Mouse (Mus musculus): ENCODE data around the gene Setd1a. TPM values are rescaled to one million over a fixed set of nuclear protein-coding genes. Genes with fewer than 3 reads are reported as not detected.
"Not testable (repeated sequence)": the region's sequence is repeated elsewhere in the genome, so short reads cannot be mapped to it uniquely, and the experiment has no call there.

The Setd1a gene
- 21.7 and 25.5 TPM in 2 replicates for polyA plus RNA-seq (2016; fragmentation: Nextera tagmentation; extraction: Ambion mirVana)

DNA sequence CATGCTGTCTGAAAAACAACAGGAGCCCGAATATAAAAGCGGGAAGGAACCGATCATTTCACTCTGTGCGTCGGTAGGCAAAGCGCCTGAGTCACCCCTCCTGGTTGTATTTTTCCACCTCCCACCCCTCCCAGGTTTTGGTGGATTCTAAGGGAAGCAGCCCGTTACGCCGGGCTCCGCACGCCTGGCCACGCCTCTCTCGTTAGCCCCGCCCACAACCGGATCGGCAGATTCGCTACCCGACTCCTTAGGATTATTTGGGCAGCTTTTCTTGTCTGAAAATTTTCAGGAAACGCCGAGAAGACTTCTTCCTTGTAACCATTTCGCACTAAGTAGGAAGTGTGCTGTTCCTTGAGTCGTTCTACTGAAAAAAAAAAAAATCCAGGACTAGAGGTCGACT, at the start of gene Setd1a:
TSS of gene Setd1a (plus strand) at position 245 of the 400 bp plus-strand sequence.
- Histone ChIP-seq H3K27ac (peak within 1 kb of the TSS; percentile 98), H3K4me1 (peaks cover 12% of the 10 kb centered on the region), H3K4me2 (peak within 1 kb of the TSS; percentile 88), H3K36me3 (replicated peaks) (peaks cover 31% of the 10 kb centered on the region), H3K4me3 (replicated peaks) (peak within 1 kb of the TSS; percentile 97), H3K9ac (peak within 1 kb of the TSS; percentile 94), H3K9me3 (no peaks in the 10 kb centered on the region), H3K27me3 (no peaks in the 10 kb centered on the region)
- peak; percentile 73 for ATAC-seq (ENCODE audit: low FRiP score)
- under 1% methylated on average over 23 of the region's 23 CpGs for WGBS

DNA sequence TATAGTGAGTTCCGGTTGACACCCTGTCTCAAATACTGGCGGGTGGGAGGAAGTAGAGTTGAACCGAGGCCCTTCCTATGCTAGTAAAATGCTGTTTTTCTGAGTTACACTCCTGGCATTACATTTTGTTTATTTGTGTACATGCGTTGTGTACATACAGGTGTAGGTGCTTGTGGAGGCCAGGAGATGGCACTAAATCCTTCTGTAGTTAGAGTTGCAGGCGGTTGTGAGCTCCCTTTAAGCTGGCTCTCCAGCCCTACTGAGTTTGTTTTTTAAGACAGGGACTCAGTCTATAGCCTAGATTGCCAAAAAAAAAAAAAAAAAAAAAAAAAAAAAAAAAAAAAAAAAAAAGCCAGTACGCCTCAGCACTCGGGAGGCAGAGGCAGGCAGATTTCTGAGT, 48.6 kb upstream of the Setd1a start:
- H3K9ac ChIP-seq = no peak overlapping the region
- no peak for ATAC-seq (ENCODE audit: low FRiP score)
- H3K4me3 ChIP-seq (replicated peaks) = no peak overlapping the region
- H3K4me1 ChIP-seq = no peaks in the 10 kb centered on the region
- no peaks in the 10 kb centered on the region for H3K9me3 ChIP-seq
- no peaks in the 10 kb centered on the region for H3K36me3 ChIP-seq (replicated peaks)
- H3K27ac ChIP-seq = no peak overlapping the region
- WGBS = 88% methylated on average over 7 of the region's 7 CpGs
- no peaks in the 10 kb centered on the region for H3K27me3 ChIP-seq
- H3K4me2 ChIP-seq = no peak overlapping the region

GRCm38 (mm10) chr7:127730170-127730569, 46.3 kb upstream of the Setd1a start:
- no peak overlapping the region for H3K27ac ChIP-seq
- no peaks in the 10 kb centered on the region for H3K9me3 ChIP-seq
- no peak overlapping the region for H3K9ac ChIP-seq
- ATAC-seq (ENCODE audit: low FRiP score) = no peak
- WGBS = 74% methylated on average over 4 of the region's 4 CpGs
- H3K36me3 ChIP-seq (replicated peaks) = no peaks in the 10 kb centered on the region
- no peak overlapping the region for H3K4me2 ChIP-seq
- no peak overlapping the region for H3K4me3 ChIP-seq (replicated peaks)
- no peaks in the 10 kb centered on the region for H3K27me3 ChIP-seq
- H3K4me1 ChIP-seq = no peaks in the 10 kb centered on the region

DNA sequence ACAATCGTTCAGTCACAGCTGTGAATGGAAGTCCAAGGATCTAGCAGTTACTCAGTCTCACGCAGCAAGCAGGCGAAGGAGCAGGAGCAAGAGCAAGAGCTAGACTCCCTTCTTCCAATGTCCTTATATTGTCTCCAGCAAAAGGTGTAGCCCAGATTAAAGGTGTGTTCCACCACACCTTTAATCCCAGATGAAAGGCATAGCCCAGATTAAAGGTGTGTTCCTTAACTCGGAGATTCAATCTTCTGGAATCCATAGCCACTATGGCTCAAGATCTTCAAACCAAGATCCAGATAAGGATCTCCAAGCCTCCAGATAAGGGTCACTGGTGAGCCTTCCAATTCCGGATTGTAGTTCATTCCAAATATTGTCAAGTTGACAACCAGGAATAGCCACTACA, 44.4 kb upstream of the Setd1a start, which contains the start of gene Ctf2:
TSS of gene Ctf2 (minus strand) at position 101 of the 400 bp plus-strand sequence.
- H3K27me3 ChIP-seq; ATAC-seq (ENCODE audit: low FRiP score); H3K36me3 ChIP-seq (replicated peaks); H3K9ac ChIP-seq; H3K4me1 ChIP-seq; H3K9me3 ChIP-seq; H3K4me3 ChIP-seq (replicated peaks); H3K4me2 ChIP-seq; H3K27ac ChIP-seq: not testable (repeated sequence)
- no CpG with 5 or more reads among the region's 5 CpGs for WGBS

GRCm38 (mm10) chr7:127744366-127745045, 32.0 kb upstream of the Setd1a start, which contains the start of gene Fbxl19:
Gene Fbxl19, plus strand, starts transcription at chr7:127744543.
- no peaks in the 10 kb centered on the region for H3K9me3 ChIP-seq
- H3K4me3 ChIP-seq (replicated peaks) = peak within 1 kb of the TSS; percentile 91
- H3K4me1 ChIP-seq = peaks cover 25% of the 10 kb centered on the region
- ATAC-seq (ENCODE audit: low FRiP score) = no peak
- H3K27me3 ChIP-seq = no peaks in the 10 kb centered on the region
- H3K4me2 ChIP-seq = peak within 1 kb of the TSS; percentile 84
- H3K27ac ChIP-seq = peak within 1 kb of the TSS; percentile 94
- peak within 1 kb of the TSS; percentile 96 for H3K9ac ChIP-seq
- WGBS = 2% methylated on average over 26 of the region's 26 CpGs
- H3K36me3 ChIP-seq (replicated peaks) = peaks cover 17% of the 10 kb centered on the region

- peak; percentile 90 for ATAC-seq (ENCODE audit: low FRiP score)
Measured at GRCm38 (mm10) chr7:127745251-127745651, 31.2 kb upstream of the Setd1a start.

GRCm38 (mm10) chr7:127745652-127746493, 30.6 kb upstream of the Setd1a start:
- H3K4me2 ChIP-seq = peak overlapping the region; percentile 84
- H3K27ac ChIP-seq = peak overlapping the region; percentile 94
- no peaks in the 10 kb centered on the region for H3K27me3 ChIP-seq
- peaks cover 25% of the 10 kb centered on the region for H3K4me1 ChIP-seq
- no peaks in the 10 kb centered on the region for H3K9me3 ChIP-seq
- H3K4me3 ChIP-seq (replicated peaks) = peak overlapping the region; percentile 91
- ATAC-seq (ENCODE audit: low FRiP score) = peak; percentile 89
- under 1% methylated on average over 37 of the region's 39 CpGs for WGBS
- peaks cover 30% of the 10 kb centered on the region for H3K36me3 ChIP-seq (replicated peaks)
- H3K9ac ChIP-seq = peak overlapping the region; percentile 96

More at GRCm38 (mm10) chr7:127745251-127745651, 31.2 kb upstream of the Setd1a start:
- peaks cover 25% of the 10 kb centered on the region for H3K4me1 ChIP-seq
- H3K27ac ChIP-seq = peak overlapping the region; percentile 94
- peaks cover 24% of the 10 kb centered on the region for H3K36me3 ChIP-seq (replicated peaks)
- under 1% methylated on average over 19 of the region's 19 CpGs for WGBS
- no peaks in the 10 kb centered on the region for H3K27me3 ChIP-seq
- peak overlapping the region; percentile 91 for H3K4me3 ChIP-seq (replicated peaks)
- H3K9me3 ChIP-seq = no peaks in the 10 kb centered on the region
- peak overlapping the region; percentile 96 for H3K9ac ChIP-seq
- H3K4me2 ChIP-seq = peak overlapping the region; percentile 84

DNA sequence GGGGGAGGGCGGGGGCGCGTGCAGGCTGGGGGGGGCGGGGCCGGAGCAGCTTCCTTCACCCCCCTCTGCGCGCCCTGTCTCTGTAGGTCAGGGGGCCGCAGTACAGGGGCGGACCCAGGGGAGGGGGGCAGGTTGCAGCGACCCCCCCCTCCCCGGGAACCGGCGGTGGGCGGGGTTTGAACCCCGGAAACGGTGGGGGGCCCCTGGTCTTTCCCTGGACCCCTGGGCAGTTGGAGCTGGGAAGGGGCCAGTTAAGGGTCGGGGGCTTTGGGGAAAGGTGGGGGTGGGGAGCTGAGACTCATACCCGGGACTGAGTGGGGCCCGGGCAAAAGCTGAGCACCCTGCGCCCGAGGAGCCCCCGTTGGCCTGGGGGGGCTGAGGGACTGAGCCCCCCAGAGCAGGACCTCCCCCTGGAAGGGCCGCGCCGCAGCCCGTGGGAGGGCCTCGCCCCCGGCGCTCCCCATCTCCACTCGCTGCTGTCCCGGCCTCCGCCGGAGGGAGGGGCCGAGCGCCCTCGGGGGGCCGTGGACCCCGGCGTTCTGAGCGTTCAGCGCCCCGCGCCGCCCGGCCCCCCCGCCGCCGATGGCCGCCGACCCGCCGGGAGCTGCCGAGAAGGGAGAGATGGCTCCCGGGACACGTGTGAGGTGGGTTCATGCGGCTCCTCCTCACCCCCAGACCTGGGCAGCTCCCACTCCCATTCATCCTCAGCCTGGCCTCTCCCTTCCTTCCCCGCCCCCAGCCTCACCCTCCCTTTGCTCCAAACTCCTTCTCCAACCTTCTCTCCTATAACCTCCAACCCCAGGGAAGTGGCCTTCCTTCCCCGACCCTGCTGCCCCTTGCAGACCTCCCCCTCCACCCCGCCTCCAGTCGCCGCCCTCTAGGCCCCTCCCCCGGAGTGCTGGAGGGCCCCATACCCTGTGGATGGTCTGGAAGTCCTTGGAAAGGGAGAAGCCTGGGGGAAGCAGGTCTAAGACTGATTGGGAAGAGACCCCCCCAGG, 29.7 kb upstream of the Setd1a start:
- H3K4me2 ChIP-seq = peak overlapping the region; percentile 84
- peak; percentile 12; the same call in 1 of the 2 replicates for ATAC-seq (ENCODE audit: low FRiP score)
- H3K4me3 ChIP-seq (replicated peaks) = peak overlapping the region; percentile 91

GRCm38 (mm10) chr7:127747559-127748234, 28.8 kb upstream of the Setd1a start:
- Histone ChIP-seq H3K36me3 (replicated peaks) (peaks cover 49% of the 10 kb centered on the region), H3K9ac (peak overlapping the region; percentile 96), H3K9me3 (no peaks in the 10 kb centered on the region), H3K4me3 (replicated peaks) (peak overlapping the region; percentile 91), H3K4me1 (peaks cover 25% of the 10 kb centered on the region), H3K4me2 (peak overlapping the region; percentile 84), H3K27ac (peak overlapping the region; percentile 94; the same call in 1 of the 2 replicates), H3K27me3 (no peaks in the 10 kb centered on the region)
- no peak for ATAC-seq (ENCODE audit: low FRiP score)
- 34% methylated on average over 6 of the region's 6 CpGs for WGBS

More for the DNA sequence above, 29.7 kb upstream of the Setd1a start:
- peak overlapping the region; percentile 94 for H3K27ac ChIP-seq
- WGBS = under 1% methylated on average over 40 of the region's 62 CpGs
- no peaks in the 10 kb centered on the region for H3K27me3 ChIP-seq
- H3K9ac ChIP-seq = peak overlapping the region; percentile 96
- H3K36me3 ChIP-seq (replicated peaks) = peaks cover 40% of the 10 kb centered on the region
- H3K4me1 ChIP-seq = peaks cover 25% of the 10 kb centered on the region
- H3K9me3 ChIP-seq = no peaks in the 10 kb centered on the region

DNA sequence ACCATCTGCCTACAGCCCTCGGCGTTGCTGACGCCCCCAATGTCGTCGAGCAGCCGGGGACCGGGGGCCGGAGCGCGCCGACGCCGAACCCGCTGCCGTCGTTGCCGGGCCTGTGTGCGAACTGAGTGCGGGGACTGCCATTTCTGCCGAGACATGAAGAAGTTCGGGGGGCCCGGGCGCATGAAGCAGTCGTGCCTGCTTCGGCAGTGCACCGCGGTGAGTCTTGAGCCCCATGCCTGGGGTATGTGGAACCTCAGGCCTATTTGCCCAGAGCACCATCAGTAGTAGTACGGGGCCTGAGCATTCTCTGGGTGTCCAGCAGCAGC, 28.3 kb upstream of the Setd1a start:
- Histone ChIP-seq H3K27me3 (no peaks in the 10 kb centered on the region), H3K27ac (no peak overlapping the region), H3K4me2 (peak overlapping the region; percentile 84; the same call in 1 of the 2 replicates), H3K4me3 (replicated peaks) (peak overlapping the region; percentile 91), H3K36me3 (replicated peaks) (peaks cover 54% of the 10 kb centered on the region), H3K9ac (no peak overlapping the region), H3K4me1 (peaks cover 25% of the 10 kb centered on the region), H3K9me3 (no peaks in the 10 kb centered on the region)
- ATAC-seq (ENCODE audit: low FRiP score) = no peak
- WGBS = 95% methylated on average over 28 of the region's 28 CpGs
